Mouse (Mus musculus) stomach, postnatal 0 days (tissue): Measurements from ENCODE around the gene Kcnip4. TPM values are rescaled to one million over a fixed set of nuclear protein-coding genes. Genes with fewer than 3 reads are reported as not detected.

ENCODE experiments used
- ATAC-seq: fragments of 200-750 bp; cut with Nextera tagmentation; 2 replicates; pipeline ENCODE4 v1.8.0; 2017; ENCODE audit not compliant: low FRiP score, low TSS enrichment
- DNase-seq: peaks from one replicate; pipeline ENCODE4 v3.0.0-alpha.2; 2016; ENCODE audit warnings: low spot score
- H3K27ac ChIP-seq: fragments of 300-500 bp; sonication (generic); replicated peaks from 2 replicates; pipeline ENCODE4 v1.5.1; 2014; ENCODE audit warnings: mild to moderate bottlenecking, control low read depth
- H3K27me3 ChIP-seq: fragments of 300-500 bp; sonication (generic); 2 replicates; pipeline ENCODE4 v1.6.1; 2014; ENCODE audit warnings: low read length; ENCODE audit not compliant: control insufficient read depth, insufficient read depth
- H3K36me3 ChIP-seq: fragments of 300-500 bp; sonication (generic); 2 replicates; pipeline ENCODE4 v1.6.1; 2014; ENCODE audit warnings: low read length, mixed read lengths; ENCODE audit not compliant: control insufficient read depth, insufficient read depth
- H3K4me1 ChIP-seq: fragments of 300-500 bp; sonication (generic); replicated peaks from 2 replicates; pipeline ENCODE4 v1.6.1; 2014; ENCODE audit warnings: antibody characterized with exemption; ENCODE audit not compliant: control insufficient read depth, insufficient read depth
- H3K4me2 ChIP-seq: fragments of 300-500 bp; sonication (generic); replicated peaks from 2 replicates; pipeline ENCODE4 v1.6.1; 2014; ENCODE audit warnings: low read depth, mild to moderate bottlenecking, control low read depth, moderate library complexity
- H3K4me3 ChIP-seq: fragments of 300-500 bp; sonication (generic); 2 replicates; pipeline ENCODE4 v1.5.1; 2014; ENCODE audit warnings: low read depth, low read length, control low read depth
- H3K9ac ChIP-seq: fragments of 300-500 bp; sonication (generic); 2 replicates; pipeline ENCODE4 v1.6.1; 2014; ENCODE audit warnings: mild to moderate bottlenecking, low read length, control low read depth, mixed read lengths
- H3K9me3 ChIP-seq: fragments of 300-500 bp; sonication (generic); 2 replicates; pipeline ENCODE4 v1.6.1; 2016; ENCODE audit warnings: low read length; ENCODE audit not compliant: control insufficient read depth
- CTCF ChIP-seq: IDR thresholded peaks from 2 replicates; pipeline ENCODE4 v1.5.1; 2016; ENCODE audit warnings: antibody characterized with exemption, low read depth, mild to moderate bottlenecking, moderate library complexity
- EP300 ChIP-seq: optimal IDR thresholded peaks from 2 replicates; pipeline ENCODE3; 2016; ENCODE audit warnings: antibody characterized with exemption
- WGBS: fragments of 180-500 bp; shearing (Covaris S2); extraction: QIAGEN DNeasy Blood & Tissue Kit; methylation state at CpG from one replicate; pipeline ENCODE4 v1.1.7; 2014; 5-methylcytosine and 5-hydroxymethylcytosine counted together
- polyA plus RNA-seq: library from polyadenylated mRNA; unstranded; fragments of >200 nt; fragmentation: Nextera tagmentation; extraction: Ambion mirVana; gene quantifications from 2 replicates; pipeline ENCODE4 v1.2.1, GENCODE M21; 2015

Kcnip4 gene
- polyA plus RNA-seq, 1 experiment from 2014 or later: 1.3 TPM

- Histone ChIP-seq H3K4me2 (no peak overlapping the region), H3K9ac (no peak overlapping the region), H3K27ac (no peak overlapping the region), H3K4me3 (no peak overlapping the region), H3K9me3 (no peaks in the 10 kb centered on the region), H3K4me1 (no peaks in the 10 kb centered on the region), H3K36me3 (no peaks in the 10 kb centered on the region), H3K27me3 (no peaks in the 10 kb centered on the region)
- WGBS: 40% methylated on average over 1 of the region's 1 CpGs
- ATAC-seq: no peak
- DNase-seq: no peak
- TF ChIP-seq CTCF (no peak), EP300 (no peak)
These were observed 1013.4 kb downstream of the Kcnip4 start for GRCm38 (mm10) chr5:48511357-48511756.

DNA sequence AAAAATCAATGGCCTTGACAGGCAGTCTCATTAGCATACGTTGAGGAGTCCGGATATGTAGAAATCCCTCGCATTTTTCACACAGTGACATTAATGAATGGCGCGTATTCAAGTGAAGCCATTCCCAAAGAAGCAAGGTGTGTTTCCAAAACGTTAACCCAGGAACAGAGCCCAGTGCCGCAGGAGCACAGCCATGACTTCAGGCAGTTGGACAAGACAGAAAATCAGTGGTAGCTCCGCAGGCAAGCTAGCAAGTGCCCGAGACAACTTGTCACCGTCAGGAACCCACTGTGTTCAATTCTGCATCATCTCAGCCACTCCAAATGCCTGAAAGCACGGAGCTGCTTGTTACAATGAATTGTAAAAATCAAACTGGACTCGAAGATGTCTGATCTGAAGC, 1014.5 kb downstream of the Kcnip4 start:
- WGBS: 66% methylated on average over 12 of the region's 12 CpGs
- DNase-seq (no peak), ATAC-seq (no peak)
- H3K4me2 ChIP-seq: no peak overlapping the region
- TF ChIP-seq CTCF (no peak), EP300 (no peak)
- no peaks in the 10 kb centered on the region for H3K27me3 ChIP-seq
- no peak overlapping the region for H3K27ac ChIP-seq
- no peaks in the 10 kb centered on the region for H3K9me3 ChIP-seq
- H3K4me1 ChIP-seq: no peaks in the 10 kb centered on the region
- no peaks in the 10 kb centered on the region for H3K36me3 ChIP-seq
- no peak overlapping the region for H3K9ac ChIP-seq
- H3K4me3 ChIP-seq: no peak overlapping the region

- ATAC-seq: no peak
- no peaks in the 10 kb centered on the region for H3K27me3 ChIP-seq
- H3K9ac ChIP-seq: no peak overlapping the region
- peak overlapping the region; percentile 12; the same call in 1 of the 2 replicates for H3K4me3 ChIP-seq
- TF ChIP-seq EP300 (no peak), CTCF (no peak)
- H3K4me1 ChIP-seq: no peaks in the 10 kb centered on the region
- no peaks in the 10 kb centered on the region for H3K9me3 ChIP-seq
- no peak for DNase-seq
- no peaks in the 10 kb centered on the region for H3K36me3 ChIP-seq
- H3K27ac ChIP-seq: no peak overlapping the region
- H3K4me2 ChIP-seq: peak overlapping the region; percentile 33
- WGBS: 44% methylated on average over 18 of the region's 18 CpGs
These were observed 1015.3 kb downstream of the Kcnip4 start for GRCm38 (mm10) chr5:48509194-48509930.

DNA sequence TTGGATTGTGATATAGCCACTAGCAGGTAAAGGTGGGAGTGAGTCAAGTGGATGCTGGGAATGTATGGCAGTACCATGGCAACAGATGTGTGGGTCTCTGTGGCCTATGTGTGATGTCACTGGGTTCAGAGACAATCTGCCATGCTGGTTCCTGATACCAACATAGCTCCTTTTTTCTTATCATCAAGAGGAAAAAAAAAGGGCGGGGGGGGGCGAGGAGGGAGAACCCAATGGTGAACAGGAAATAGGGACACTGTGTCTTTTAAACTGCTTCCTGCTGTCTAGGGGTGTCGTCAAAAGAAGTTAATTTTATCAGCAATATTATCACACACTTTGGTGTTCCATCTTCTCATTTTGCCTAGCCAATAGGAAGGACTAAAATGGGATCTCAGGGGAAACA, 1021.6 kb downstream of the Kcnip4 start:
- H3K4me1 ChIP-seq: no peaks in the 10 kb centered on the region
- no peaks in the 10 kb centered on the region for H3K27me3 ChIP-seq
- TF ChIP-seq EP300 (no peak), CTCF (no peak)
- no peaks in the 10 kb centered on the region for H3K9me3 ChIP-seq
- no peak for DNase-seq
- H3K4me2 ChIP-seq: no peak overlapping the region
- H3K9ac ChIP-seq: no peak overlapping the region
- WGBS: 73% methylated on average over 3 of the region's 3 CpGs
- H3K4me3 ChIP-seq: no peak overlapping the region
- H3K36me3 ChIP-seq: no peaks in the 10 kb centered on the region
- H3K27ac ChIP-seq: no peak overlapping the region
- no peak for ATAC-seq

DNA sequence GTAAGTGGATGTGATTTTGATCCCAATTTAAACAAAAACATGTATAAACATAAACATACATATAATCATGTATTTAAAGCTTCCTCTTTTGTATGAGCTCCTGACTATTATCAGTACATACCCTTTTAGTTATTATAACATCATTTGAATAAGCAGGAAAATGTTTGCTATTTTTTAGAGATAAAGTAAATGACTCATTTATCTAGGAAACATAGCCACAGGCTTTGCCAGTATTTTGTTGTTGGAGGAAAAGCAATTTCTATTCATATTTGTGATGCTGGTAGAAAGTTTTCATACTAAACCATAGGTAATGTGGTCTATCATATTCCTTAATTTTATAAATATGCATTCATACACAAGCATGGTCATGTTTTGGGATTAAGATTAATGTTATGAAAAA, 1022.3 kb downstream of the Kcnip4 start:
- Histone ChIP-seq H3K27me3 (no peaks in the 10 kb centered on the region), H3K4me3 (no peak overlapping the region), H3K4me1 (no peaks in the 10 kb centered on the region), H3K27ac (no peak overlapping the region), H3K4me2 (no peak overlapping the region), H3K9ac (no peak overlapping the region), H3K9me3 (no peaks in the 10 kb centered on the region), H3K36me3 (no peaks in the 10 kb centered on the region)
- DNase-seq (no peak), ATAC-seq (no peak)
- no peak for TF ChIP-seq CTCF
- no peak for TF ChIP-seq EP300

DNA sequence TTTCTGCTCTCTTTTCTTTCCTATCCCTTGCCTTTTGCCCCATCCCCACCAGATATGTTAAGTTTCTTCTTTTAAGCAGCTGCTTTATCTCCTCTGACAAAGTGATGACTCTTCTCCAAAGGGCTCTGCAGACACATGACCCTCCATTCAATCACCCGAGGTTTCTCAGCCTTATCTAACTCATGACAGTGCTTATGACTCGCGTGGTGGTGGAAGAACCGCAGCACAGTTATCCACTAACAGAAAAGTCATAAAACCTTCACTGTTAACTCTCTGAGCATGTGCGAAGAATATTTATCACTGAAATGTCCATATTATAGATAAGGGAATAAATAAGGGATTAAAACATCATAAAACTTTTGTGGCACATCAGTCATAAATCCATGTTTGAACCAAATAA, 1024.5 kb downstream of the Kcnip4 start:
- H3K27me3 ChIP-seq: no peaks in the 10 kb centered on the region
- no peak overlapping the region for H3K4me3 ChIP-seq
- H3K36me3 ChIP-seq: no peaks in the 10 kb centered on the region
- DNase-seq: no peak
- H3K4me2 ChIP-seq: no peak overlapping the region
- H3K4me1 ChIP-seq: no peaks in the 10 kb centered on the region
- WGBS: 44% methylated on average over 5 of the region's 5 CpGs
- TF ChIP-seq CTCF: no peak
- no peak for TF ChIP-seq EP300
- H3K27ac ChIP-seq: no peak overlapping the region
- no peaks in the 10 kb centered on the region for H3K9me3 ChIP-seq
- H3K9ac ChIP-seq: no peak overlapping the region
- ATAC-seq: no peak
